Mouse (Mus musculus): ENCODE data around the gene Plcxd1. TPM values are rescaled to one million over a fixed set of nuclear protein-coding genes. Genes with fewer than 3 reads are reported as not detected.
A peak's percentile ranks its signal among the peaks of the same experiment; 100 is the strongest.

The Plcxd1 gene
- polyA plus RNA-seq, 1 experiment from 2014 or later: 1.8 TPM

GRCm38 (mm10) chr5:110100921-110101631 lies 1.3 kb downstream of the Plcxd1 start:
- Histone ChIP-seq H3K27ac (no peak overlapping the region), H3K4me1 (replicated peaks) (peaks cover 34% of the 10 kb centered on the region), H3K4me2 (peak overlapping the region; percentile 78), H3K27me3 (peaks cover 18% of the 10 kb centered on the region), H3K9ac (replicated peaks) (no peak overlapping the region), H3K9me3 (peaks cover 3% of the 10 kb centered on the region; the same call in 1 of the 2 replicates), H3K4me3 (replicated peaks) (peak overlapping the region; percentile 40), H3K36me3 (peaks cover 34% of the 10 kb centered on the region)
- 1% methylated on average over 32 of the region's 37 CpGs for WGBS
- peak; percentile 20; the same call in 1 of the 2 replicates for ATAC-seq (ENCODE audit: insufficient number of reproducible peaks, insufficient read depth, low FRiP score, low TSS enrichment, low read depth)

- Histone ChIP-seq H3K36me3 (peaks cover 40% of the 10 kb centered on the region), H3K4me3 (replicated peaks) (peak overlapping the region; percentile 40), H3K9me3 (peaks cover 3% of the 10 kb centered on the region; the same call in 1 of the 2 replicates), H3K9ac (replicated peaks) (0 out of 2 replicates have a peak overlapping the region, but pooled peaks have one; percentile 37), H3K4me1 (replicated peaks) (peaks cover 41% of the 10 kb centered on the region), H3K4me2 (peak overlapping the region; percentile 78), H3K27me3 (peaks cover 18% of the 10 kb centered on the region), H3K27ac (no peak overlapping the region)
- no peak for ATAC-seq (ENCODE audit: insufficient number of reproducible peaks, insufficient read depth, low FRiP score, low TSS enrichment, low read depth)
- WGBS: 19% methylated on average over 34 of the region's 34 CpGs
These were observed 2.1 kb downstream of the Plcxd1 start for GRCm38 (mm10) chr5:110101716-110102347.

GRCm38 (mm10) chr5:110102429-110102828 lies 2.7 kb downstream of the Plcxd1 start:
- no peak overlapping the region for H3K4me2 ChIP-seq
- ATAC-seq (ENCODE audit: insufficient number of reproducible peaks, insufficient read depth, low FRiP score, low TSS enrichment, low read depth): no peak
- H3K36me3 ChIP-seq: peaks cover 40% of the 10 kb centered on the region
- peaks cover 18% of the 10 kb centered on the region for H3K27me3 ChIP-seq
- no peak overlapping the region for H3K9ac ChIP-seq (replicated peaks)
- H3K4me3 ChIP-seq (replicated peaks): no peak overlapping the region
- H3K9me3 ChIP-seq: peaks cover 3% of the 10 kb centered on the region; the same call in 1 of the 2 replicates
- peaks cover 45% of the 10 kb centered on the region for H3K4me1 ChIP-seq (replicated peaks)
- 91% methylated on average over 13 of the region's 13 CpGs for WGBS
- H3K27ac ChIP-seq: no peak overlapping the region

GRCm38 (mm10) chr5:110102853-110103625 lies 3.3 kb downstream of the Plcxd1 start:
- no peak for ATAC-seq (ENCODE audit: insufficient number of reproducible peaks, insufficient read depth, low FRiP score, low TSS enrichment, low read depth)
- no peak overlapping the region for H3K9ac ChIP-seq (replicated peaks)
- 95% methylated on average over 19 of the region's 19 CpGs for WGBS
- H3K9me3 ChIP-seq: peaks cover 3% of the 10 kb centered on the region; the same call in 1 of the 2 replicates
- H3K4me3 ChIP-seq (replicated peaks): no peak overlapping the region
- H3K36me3 ChIP-seq: peaks cover 40% of the 10 kb centered on the region
- H3K27ac ChIP-seq: no peak overlapping the region
- peaks cover 45% of the 10 kb centered on the region for H3K4me1 ChIP-seq (replicated peaks)
- H3K27me3 ChIP-seq: peaks cover 18% of the 10 kb centered on the region
- no peak overlapping the region for H3K4me2 ChIP-seq

GRCm38 (mm10) chr5:110103901-110104615 lies 4.3 kb downstream of the Plcxd1 start:
- no peak overlapping the region for H3K27ac ChIP-seq
- H3K4me2 ChIP-seq: no peak overlapping the region
- WGBS: 96% methylated on average over 27 of the region's 27 CpGs
- peaks cover 43% of the 10 kb centered on the region for H3K4me1 ChIP-seq (replicated peaks)
- H3K4me3 ChIP-seq (replicated peaks): no peak overlapping the region
- H3K9ac ChIP-seq (replicated peaks): no peak overlapping the region
- peaks cover 3% of the 10 kb centered on the region; the same call in 1 of the 2 replicates for H3K9me3 ChIP-seq
- no peak for ATAC-seq (ENCODE audit: insufficient number of reproducible peaks, insufficient read depth, low FRiP score, low TSS enrichment, low read depth)
- peaks cover 18% of the 10 kb centered on the region for H3K27me3 ChIP-seq
- H3K36me3 ChIP-seq: peaks cover 40% of the 10 kb centered on the region

- no peak overlapping the region for H3K4me3 ChIP-seq (replicated peaks)
- no peak overlapping the region for H3K9ac ChIP-seq (replicated peaks)
- no peak for ATAC-seq (ENCODE audit: insufficient number of reproducible peaks, insufficient read depth, low FRiP score, low TSS enrichment, low read depth)
- 95% methylated on average over 36 of the region's 36 CpGs for WGBS
- H3K27me3 ChIP-seq: peaks cover 18% of the 10 kb centered on the region
- H3K36me3 ChIP-seq: peaks cover 40% of the 10 kb centered on the region
- H3K27ac ChIP-seq: no peak overlapping the region
- H3K9me3 ChIP-seq: peaks cover 3% of the 10 kb centered on the region; the same call in 1 of the 2 replicates
- no peak overlapping the region for H3K4me2 ChIP-seq
- H3K4me1 ChIP-seq (replicated peaks): peaks cover 36% of the 10 kb centered on the region
These were observed 5.0 kb downstream of the Plcxd1 start for GRCm38 (mm10) chr5:110104616-110105380.

GRCm38 (mm10) chr5:110106140-110106871 lies 6.5 kb downstream of the Plcxd1 start:
- peaks cover 40% of the 10 kb centered on the region for H3K36me3 ChIP-seq
- peaks cover 26% of the 10 kb centered on the region for H3K4me1 ChIP-seq (replicated peaks)
- H3K27ac ChIP-seq: no peak overlapping the region
- peak overlapping the region; percentile 93 for H3K4me2 ChIP-seq
- 95% methylated on average over 26 of the region's 26 CpGs for WGBS
- ATAC-seq (ENCODE audit: insufficient number of reproducible peaks, insufficient read depth, low FRiP score, low TSS enrichment, low read depth): no peak
- H3K9ac ChIP-seq (replicated peaks): peak overlapping the region; percentile 83; the same call in 1 of the 2 replicates
- peaks cover 3% of the 10 kb centered on the region; the same call in 1 of the 2 replicates for H3K9me3 ChIP-seq
- H3K27me3 ChIP-seq: peaks cover 3% of the 10 kb centered on the region
- peak overlapping the region; percentile 79 for H3K4me3 ChIP-seq (replicated peaks)

GRCm38 (mm10) chr5:110106901-110107564 lies 7.3 kb downstream of the Plcxd1 start:
- Histone ChIP-seq H3K9ac (replicated peaks) (peak overlapping the region; percentile 83), H3K9me3 (peaks cover 3% of the 10 kb centered on the region; the same call in 1 of the 2 replicates), H3K4me1 (replicated peaks) (peaks cover 19% of the 10 kb centered on the region), H3K36me3 (peaks cover 40% of the 10 kb centered on the region), H3K4me2 (peak overlapping the region; percentile 93), H3K27ac (peak overlapping the region; percentile 98), H3K4me3 (replicated peaks) (peak overlapping the region; percentile 79), H3K27me3 (no peaks in the 10 kb centered on the region; the same call in 1 of the 2 replicates)
- 13% methylated on average over 41 of the region's 41 CpGs for WGBS
- peak; percentile 33 for ATAC-seq (ENCODE audit: insufficient number of reproducible peaks, insufficient read depth, low FRiP score, low TSS enrichment, low read depth)

- Histone ChIP-seq H3K4me3 (replicated peaks) (peak within 1 kb of the TSS; percentile 79), H3K36me3 (peaks cover 44% of the 10 kb centered on the region), H3K4me2 (peak within 1 kb of the TSS; percentile 93), H3K9me3 (peaks cover 3% of the 10 kb centered on the region; the same call in 1 of the 2 replicates), H3K27ac (peak within 1 kb of the TSS; percentile 98), H3K27me3 (no peaks in the 10 kb centered on the region; the same call in 1 of the 2 replicates), H3K4me1 (replicated peaks) (peaks cover 17% of the 10 kb centered on the region), H3K9ac (replicated peaks) (peak within 1 kb of the TSS; percentile 83)
- peak; percentile 89 for ATAC-seq (ENCODE audit: insufficient number of reproducible peaks, insufficient read depth, low FRiP score, low TSS enrichment, low read depth)
- under 1% methylated on average over 71 of the region's 71 CpGs for WGBS
These were observed 8.0 kb downstream of the Plcxd1 start, which contains the start of gene Gtpbp6 for GRCm38 (mm10) chr5:110107581-110108304. Gtpbp6 (minus strand) TSS chr5:110108197.
